In the genomic region with DNA sequence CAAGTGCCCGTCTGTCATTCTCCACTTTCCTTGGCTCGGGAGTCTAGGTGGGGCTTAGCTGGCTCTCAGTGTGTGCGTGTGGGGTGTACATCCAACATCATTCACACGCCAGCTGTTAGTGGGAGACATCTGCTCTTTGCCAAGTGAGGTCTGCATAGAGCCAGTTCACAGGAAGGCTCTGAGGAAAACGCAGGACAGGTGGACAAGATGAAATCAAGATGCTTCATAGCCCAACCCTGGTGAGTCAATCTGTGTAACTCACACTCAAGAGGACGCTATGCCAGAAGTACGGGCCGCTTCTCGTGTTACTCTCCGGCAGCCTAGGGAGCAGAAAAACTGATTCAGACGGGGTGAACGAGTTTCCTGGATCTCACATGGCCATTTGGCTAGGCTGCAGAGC, we compare ENCODE assay signal across 15 mouse cellular contexts.
A peak's percentile ranks its signal among the peaks of the same experiment; 100 is the strongest.
DNase-seq lines count a peak whose midpoint lies in the region; ATAC-seq and TF ChIP-seq lines count a peak whose summit lies in the region.
"Had no signal": no experiment of that assay in that cellular context is flagged by ENCODE, and none has a peak within 500 bp of the region (broad histone marks: within the 10 kb centered on the region; RNA-seq: fewer than 3 reads in every experiment).

No protein-coding gene starts in this region.

- H3K9ac ChIP-seq in forebrain, postnatal 0 days, result no peak overlapping the region
- H3K9ac ChIP-seq: embryonic facial prominence, embryonic 13.5 days; liver, embryonic 15.5 days; neural tube, embryonic 12.5 days had no signal

- no peaks in the 10 kb centered on the region for H3K36me3 ChIP-seq in forebrain, postnatal 0 days (ENCODE audit: insufficient read depth)
- no peaks in the 10 kb centered on the region for H3K36me3 ChIP-seq in forebrain, embryonic 10.5 days (replicated peaks)
- H3K36me3 ChIP-seq: embryonic facial prominence, embryonic 13.5 days; liver, embryonic 15.5 days; neural tube, embryonic 12.5 days had no signal

- H3K4me1 ChIP-seq in forebrain, postnatal 0 days (ENCODE audit: insufficient read depth), result no peaks in the 10 kb centered on the region
- peaks cover 7% of the 10 kb centered on the region for H3K4me1 ChIP-seq in forebrain, embryonic 10.5 days
- H3K4me1 ChIP-seq: embryonic facial prominence, embryonic 13.5 days; liver, embryonic 15.5 days; neural tube, embryonic 12.5 days had no signal

- no peak for TF ChIP-seq CTCF in forebrain, postnatal 0 days (IDR thresholded peaks at IDR 0.05; ENCODE audit: low read depth)

- no peak for ATAC-seq in forebrain, postnatal 0 days
- ATAC-seq in inflammation-experienced regulatory T-cells, adult 6 months, result no peak
- ATAC-seq in erythroblast, adult 5-6 weeks (replicated peaks; ENCODE audit: low FRiP score, poor library complexity, severe bottlenecking), result no peak
- ATAC-seq: Patski had no signal

- H3K4me2 ChIP-seq in forebrain, postnatal 0 days (ENCODE audit: low read depth), result no peak overlapping the region
- H3K4me2 ChIP-seq: embryonic facial prominence, embryonic 13.5 days; liver, embryonic 15.5 days; neural tube, embryonic 12.5 days had no signal

- H3K27ac ChIP-seq in forebrain, postnatal 0 days (ENCODE audit: low read depth, low read length), result no peak overlapping the region
- no peak overlapping the region for H3K27ac ChIP-seq in forebrain, embryonic 10.5 days
- H3K27ac ChIP-seq: embryonic facial prominence, embryonic 13.5 days; liver, embryonic 15.5 days; neural tube, embryonic 12.5 days had no signal

- no peaks in the 10 kb centered on the region for H3K9me3 ChIP-seq in forebrain, postnatal 0 days (ENCODE audit: low read length)
- no peaks in the 10 kb centered on the region for H3K9me3 ChIP-seq in forebrain, embryonic 10.5 days
- H3K9me3 ChIP-seq: embryonic facial prominence, embryonic 13.5 days; liver, embryonic 15.5 days; neural tube, embryonic 12.5 days had no signal

- H3K4me3 ChIP-seq in forebrain, postnatal 0 days (ENCODE audit: low read depth, low read length), result no peak overlapping the region
- no peak overlapping the region for H3K4me3 ChIP-seq in forebrain, embryonic 10.5 days
- H3K4me3 ChIP-seq: embryonic facial prominence, embryonic 13.5 days; liver, embryonic 15.5 days; neural tube, embryonic 12.5 days had no signal

- 74% methylated on average over 12 of the region's 12 CpGs for WGBS in forebrain, postnatal 0 days
- WGBS in forebrain, embryonic 10.5 days, result 80% methylated on average over 12 of the region's 12 CpGs

- intact Hi-C loops in gastrocnemius, postnatal 14 days (cut with DNase I; ENCODE audit: low total_unique reads), result no loop called here

- H3K27me3 ChIP-seq in forebrain, postnatal 0 days (ENCODE audit: insufficient read depth, low read length), result no peaks in the 10 kb centered on the region
- peaks cover 80% of the 10 kb centered on the region for H3K27me3 ChIP-seq in forebrain, embryonic 10.5 days (ENCODE audit: poor library complexity, severe bottlenecking)
- H3K27me3 ChIP-seq: liver, embryonic 15.5 days; neural tube, embryonic 12.5 days had no signal

- peak; percentile 1 for DNase-seq in forebrain, postnatal 0 days
- DNase-seq in forebrain, embryonic 10.5 days (ENCODE audit: extremely low spot score, low spot score), result no peak
- DNase-seq in brain, adult 2 months (ENCODE audit: low read depth, low spot score), result peak; percentile 72
- peak; percentile 7 for DNase-seq in gastrocnemius, postnatal 14 days
- DNase-seq in mesoderm, embryonic 11.5 days (ENCODE audit: low read depth, low spot score), result peak; percentile 13
- no peak for DNase-seq in kidney, postnatal 36 days
- DNase-seq: adrenal gland, postnatal 10 days; cerebellum, adult 11 months; kidney, postnatal 25 days had no signal

Comparison
In these comparisons a context has a peak if more than half of its experiments do, and no peak if none do; other contexts are left out.
1. DNase-seq: peak in forebrain, postnatal 0 days (single experiment), brain, adult 2 months (single experiment), gastrocnemius, postnatal 14 days (single experiment) and mesoderm, embryonic 11.5 days (single experiment); none in forebrain, embryonic 10.5 days (single experiment) and kidney, postnatal 36 days (0 of 2).